Mouse (Mus musculus) cerebellum, adult (tissue): ENCODE data around the gene Scrn2.

Experiments
- ATAC-seq: cut with Nextera tagmentation; 2 replicates; pipeline ENCODE4 v1.9.2; 2017; ENCODE audit warnings: mild to moderate bottlenecking, moderate library complexity, mixed read lengths; ENCODE audit not compliant: insufficient number of reproducible peaks, low FRiP score, low TSS enrichment

Gene Scrn2

DNA sequence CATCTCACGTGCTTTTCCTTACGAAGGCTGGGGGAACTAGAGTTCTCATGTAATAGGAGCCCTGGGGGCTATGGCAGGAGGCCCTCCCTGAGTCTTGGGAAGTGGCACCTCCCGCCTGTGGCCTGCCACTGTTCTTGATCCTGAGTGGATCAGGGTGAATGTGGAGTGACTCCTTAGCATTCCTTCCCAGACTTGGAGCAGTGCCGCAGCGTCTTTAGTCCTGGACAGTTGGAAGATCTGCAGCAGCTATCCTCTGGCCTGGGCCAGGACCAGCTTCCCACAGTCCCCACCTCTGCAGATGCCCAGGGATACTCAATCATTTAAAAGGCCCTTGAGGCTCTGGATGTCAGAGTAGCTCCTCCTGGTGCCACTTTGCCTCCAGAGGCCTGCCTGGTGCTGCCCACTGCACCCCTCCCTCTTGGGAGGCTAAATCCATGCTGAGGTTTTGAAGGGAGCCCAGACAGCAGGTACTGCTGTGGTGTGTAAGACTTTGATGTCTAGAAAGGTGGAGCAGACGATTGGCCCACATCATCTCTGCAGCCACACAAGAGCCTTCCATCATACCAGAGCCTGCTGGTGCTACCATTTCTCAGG lies 19.9 kb downstream of the Scrn2 start:
- ATAC-seq = no peak

- ATAC-seq = peak; percentile 73
These were observed 20.6 kb downstream of the Scrn2 start, which contains the start of gene Osbpl7 for GRCm38 (mm10) chr11:97050216-97050943. Osbpl7 (plus strand) TSS chr11:97050628.

- ATAC-seq = no peak
These were observed 21.3 kb downstream of the Scrn2 start for GRCm38 (mm10) chr11:97050944-97051586.

DNA sequence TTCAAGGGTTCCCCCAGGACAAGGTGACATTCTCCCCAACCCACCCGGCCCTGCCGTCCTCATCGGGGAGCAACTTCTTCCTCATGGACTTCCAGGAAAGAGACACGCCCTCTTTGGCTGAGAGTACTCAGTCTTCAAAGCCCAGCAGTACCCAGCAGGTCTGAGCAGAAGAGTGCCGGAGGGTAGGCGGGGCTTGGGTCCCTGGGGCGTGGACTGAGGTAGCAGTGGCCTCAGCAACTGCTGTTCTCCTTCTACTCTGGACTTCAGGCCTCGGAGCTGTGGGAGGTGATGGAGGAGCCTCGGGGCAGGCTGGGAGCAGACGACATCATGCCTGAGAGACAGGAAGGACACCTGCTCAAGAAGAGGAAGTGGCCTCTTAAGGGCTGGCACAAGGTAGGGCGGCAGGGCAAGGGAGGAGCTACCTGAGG lies 22.5 kb downstream of the Scrn2 start:
- no peak for ATAC-seq

DNA sequence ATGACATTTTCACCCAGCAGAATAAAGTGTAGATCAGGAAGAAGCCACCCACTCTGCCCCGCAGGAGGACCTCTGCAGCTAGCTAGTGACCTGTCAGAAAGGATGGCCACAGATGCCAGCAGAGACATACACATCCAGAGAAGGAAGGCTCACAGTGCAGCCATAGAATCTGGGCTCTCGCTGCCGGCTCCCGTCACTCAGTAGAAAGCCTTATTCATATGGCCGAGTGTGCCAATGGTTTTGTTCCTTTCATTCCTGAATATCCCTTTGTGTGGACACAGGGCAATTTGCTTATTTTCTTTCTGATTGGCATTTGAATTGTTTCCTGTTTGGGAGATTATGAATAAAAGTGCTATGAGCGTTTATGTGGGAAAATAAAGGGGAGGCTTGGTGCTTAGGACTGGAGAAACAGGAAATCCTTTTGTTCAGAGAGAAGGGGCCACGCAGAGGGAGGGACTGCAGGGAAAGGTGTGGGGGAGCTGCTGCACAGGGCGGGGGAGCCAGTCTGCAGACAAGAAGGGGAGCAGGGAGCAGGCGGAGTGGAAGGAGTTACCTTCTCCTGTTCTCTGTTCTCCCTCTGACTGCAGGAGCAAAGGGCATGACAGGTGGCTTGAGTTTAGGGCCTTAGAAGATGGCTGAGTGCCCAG lies 33.7 kb downstream of the Scrn2 start:
- no peak for ATAC-seq

GRCm38 (mm10) chr11:97063921-97064295 lies 34.2 kb downstream of the Scrn2 start:
- no peak for ATAC-seq

GRCm38 (mm10) chr11:97065538-97066295 lies 36.0 kb downstream of the Scrn2 start:
- ATAC-seq = no peak

DNA sequence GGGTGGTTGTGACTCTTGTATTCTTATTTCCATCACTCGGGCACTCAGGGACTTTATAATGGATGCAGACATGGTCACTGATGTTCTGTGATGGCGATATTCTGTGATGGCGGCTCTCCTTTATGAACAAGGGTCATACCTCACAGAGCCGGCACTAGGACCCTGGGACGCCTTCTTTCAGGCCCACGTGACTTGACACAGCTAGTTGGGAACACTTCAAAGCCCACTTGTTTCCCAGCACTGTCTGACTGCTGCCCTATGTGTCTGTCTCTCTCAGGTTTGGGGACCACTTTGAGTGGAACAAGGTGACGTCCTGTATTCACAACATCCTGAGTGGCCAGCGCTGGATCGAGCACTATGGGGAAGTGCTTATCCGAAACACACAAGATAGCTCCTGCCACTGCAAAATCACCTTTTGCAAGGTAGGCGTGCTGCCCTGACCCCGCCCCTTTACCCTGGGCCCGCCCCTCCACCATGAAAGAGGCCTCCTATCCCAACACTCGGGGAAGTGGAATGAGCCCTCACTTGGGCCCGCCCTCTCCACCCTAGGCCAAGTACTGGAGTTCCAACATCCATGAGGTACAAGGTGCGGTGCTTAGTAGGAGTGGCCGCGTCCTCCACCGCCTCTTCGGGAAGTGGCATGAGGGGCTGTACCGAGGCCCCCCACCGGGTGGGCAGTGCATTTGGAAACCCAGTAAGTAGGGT lies 37.1 kb downstream of the Scrn2 start:
- ATAC-seq = no peak

DNA sequence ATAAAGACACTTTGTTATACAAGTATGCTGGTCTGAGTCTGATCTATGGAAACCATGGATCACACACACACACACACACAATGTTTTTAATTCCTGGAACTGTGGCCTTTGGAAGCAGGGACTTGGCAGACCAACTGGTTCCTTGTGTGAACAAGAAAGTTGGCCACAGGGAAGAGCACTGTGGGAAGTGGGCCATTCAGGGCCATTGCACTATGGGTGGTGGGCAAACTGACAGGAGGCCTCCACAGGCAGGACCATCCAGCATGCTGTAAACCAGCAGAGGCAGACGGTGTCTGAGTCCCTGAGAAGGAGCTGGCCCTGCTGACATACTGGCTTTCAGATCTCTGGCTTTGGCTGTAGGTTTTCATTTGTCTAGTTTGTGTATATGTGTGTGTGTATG lies 39.6 kb downstream of the Scrn2 start:
- no peak for ATAC-seq

DNA sequence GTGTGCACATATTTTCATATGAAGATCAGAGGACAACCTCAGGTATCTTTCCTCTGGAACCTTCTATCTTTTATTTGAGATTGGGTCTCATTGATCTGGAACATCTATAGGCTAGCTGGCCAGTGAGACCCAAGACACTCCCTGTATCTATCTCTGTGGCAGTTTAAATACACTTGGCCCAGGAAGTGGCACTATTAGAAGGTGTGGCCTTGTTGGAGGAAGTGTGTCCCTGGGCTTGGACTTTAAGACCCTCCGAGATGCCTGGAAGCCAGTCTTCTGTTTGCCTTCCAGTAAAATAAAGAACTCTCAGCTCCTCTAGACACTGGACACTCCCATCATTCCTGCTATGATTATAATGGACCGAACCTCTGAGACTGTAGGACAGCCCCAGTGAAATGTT lies 40.0 kb downstream of the Scrn2 start:
- no peak for ATAC-seq

GRCm38 (mm10) chr11:97071129-97071528 lies 41.4 kb downstream of the Scrn2 start:
- no peak for ATAC-seq

- no peak; the same call in 1 of the 2 replicates for ATAC-seq
These were observed 42.8 kb downstream of the Scrn2 start for GRCm38 (mm10) chr11:97072533-97072932.

GRCm38 (mm10) chr11:97074235-97074634 lies 44.5 kb downstream of the Scrn2 start:
- no peak for ATAC-seq

GRCm38 (mm10) chr11:97078751-97079150 lies 49.0 kb downstream of the Scrn2 start:
- no peak for ATAC-seq

- no peak for ATAC-seq
These were observed 50.6 kb downstream of the Scrn2 start for GRCm38 (mm10) chr11:97080291-97080690.

- no peak; the same call in 1 of the 2 replicates for ATAC-seq
These were observed 53.2 kb downstream of the Scrn2 start for GRCm38 (mm10) chr11:97082977-97083376.
